Mouse (Mus musculus): ENCODE data around the gene Clec1a. TPM values are rescaled to one million over a fixed set of nuclear protein-coding genes. Genes with fewer than 3 reads are reported as not detected.
"Not testable (repeated sequence)": the region's sequence is repeated elsewhere in the genome, so short reads cannot be mapped to it uniquely, and the experiment has no call there.

Gene Clec1a
- polyA plus RNA-seq (2012; rRNA removed) (0.03 and 0.04 TPM in 2 replicates), polyA plus RNA-seq (2014; fragmentation: Nextera tagmentation; extraction: Ambion mirVana) (0.23 and 0.28 TPM in 2 replicates)

DNA sequence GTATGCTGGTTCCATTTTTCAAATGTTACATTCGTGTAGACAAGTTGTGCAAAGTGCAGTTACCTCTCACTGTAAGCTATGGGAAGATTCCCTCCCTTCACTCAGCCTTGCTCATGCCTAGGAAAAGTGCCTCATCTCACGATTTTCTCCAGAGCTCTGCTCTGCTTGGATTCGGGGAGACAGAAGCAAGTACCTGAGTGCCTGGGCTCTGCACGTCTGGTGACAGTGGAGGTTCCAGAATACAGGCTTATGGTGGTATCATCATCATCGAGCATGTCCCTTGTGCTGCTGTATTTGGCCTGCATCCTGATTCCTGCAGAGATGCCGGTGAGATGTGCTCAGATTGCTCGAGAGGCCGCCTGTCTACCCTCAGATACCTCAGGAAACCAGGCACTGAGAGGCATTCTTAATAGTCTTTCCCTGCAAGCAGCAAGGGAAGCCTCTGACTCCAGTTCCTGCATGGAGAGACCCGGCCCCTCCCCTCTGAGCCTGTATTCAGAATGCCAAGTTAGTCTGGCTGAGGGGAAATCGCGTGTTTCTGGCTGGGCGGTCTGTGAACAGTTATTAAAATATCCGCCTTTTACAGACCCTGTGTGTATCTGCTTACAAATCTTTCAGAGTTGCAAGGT lies at the start of gene Clec1a:
Gene Clec1a (minus strand): TSS at position 590 of the 629 bp plus-strand sequence.
- no peak within 1 kb of the TSS for H3K27ac ChIP-seq

GRCm38 (mm10) chr6:129499516-129499915 lies 47.7 kb upstream of the Clec1a start:
- WGBS (ENCODE audit: insufficient replicate concordance): 45% methylated on average over 1 of the region's 1 CpGs
- not testable (repeated sequence) for H3K4me3 ChIP-seq (ENCODE audit: insufficient read depth in 1 of 2, low read depth in 2 of 2, low read length in 2 of 2)

More for the DNA sequence above, at the start of gene Clec1a:
- no peaks in the 10 kb centered on the region for H3K27me3 ChIP-seq (ENCODE audit: control insufficient read depth, insufficient read depth, low read length)
- WGBS (ENCODE audit: insufficient replicate concordance): 38% methylated on average over 13 of the region's 13 CpGs
- H3K4me2 ChIP-seq (ENCODE audit: low read depth): no peak within 1 kb of the TSS
- H3K9ac ChIP-seq (replicated peaks): no peak within 1 kb of the TSS
- H3K4me3 ChIP-seq (ENCODE audit: insufficient read depth in 1 of 2, low read depth in 2 of 2, low read length in 2 of 2): no peak within 1 kb of the TSS
- ATAC-seq (ENCODE audit: insufficient read depth): no peak
- TF ChIP-seq CTCF (IDR thresholded peaks at IDR 0.05; ENCODE audit: low read depth): no peak
- TF ChIP-seq EP300 (IDR thresholded peaks at IDR 0.05; ENCODE audit: low read depth): no peak
- no peaks in the 10 kb centered on the region for H3K36me3 ChIP-seq (replicated peaks; ENCODE audit: control insufficient read depth, insufficient read depth, low read depth)
- DNase-seq (ENCODE audit: low read depth in 3 of 3, low spot score in 3 of 3): no peak
- H3K4me1 ChIP-seq (replicated peaks; ENCODE audit: control insufficient read depth in 2 of 2, insufficient read depth in 2 of 2, low read length in 1 of 2): no peaks in the 10 kb centered on the region
- H3K9me3 ChIP-seq (ENCODE audit: control insufficient read depth, low read length): no peaks in the 10 kb centered on the region

GRCm38 (mm10) chr6:129497345-129498218 lies 45.8 kb upstream of the Clec1a start:
- Histone ChIP-seq H3K27me3 (ENCODE audit: control insufficient read depth, insufficient read depth, low read length) (no peaks in the 10 kb centered on the region), H3K9ac (replicated peaks) (no peak overlapping the region), H3K4me1 (replicated peaks; ENCODE audit: control insufficient read depth in 2 of 2, insufficient read depth in 2 of 2, low read length in 1 of 2) (no peaks in the 10 kb centered on the region), H3K4me3 (ENCODE audit: insufficient read depth in 1 of 2, low read depth in 2 of 2, low read length in 2 of 2) (no peak overlapping the region), H3K9me3 (ENCODE audit: control insufficient read depth, low read length) (no peaks in the 10 kb centered on the region), H3K36me3 (replicated peaks; ENCODE audit: control insufficient read depth, insufficient read depth, low read depth) (no peaks in the 10 kb centered on the region), H3K27ac (no peak overlapping the region), H3K4me2 (ENCODE audit: low read depth) (no peak overlapping the region)
- no peak for DNase-seq (ENCODE audit: low read depth in 3 of 3, low spot score in 3 of 3)
- no peak for TF ChIP-seq EP300 (IDR thresholded peaks at IDR 0.05; ENCODE audit: low read depth)
- TF ChIP-seq CTCF (IDR thresholded peaks at IDR 0.05; ENCODE audit: low read depth): no peak
- no peak for ATAC-seq (ENCODE audit: insufficient read depth)
- 62% methylated on average over 3 of the region's 3 CpGs for WGBS (ENCODE audit: insufficient replicate concordance)

More at GRCm38 (mm10) chr6:129499516-129499915, 47.7 kb upstream of the Clec1a start:
- H3K9me3 ChIP-seq (ENCODE audit: control insufficient read depth, low read length); H3K36me3 ChIP-seq (replicated peaks; ENCODE audit: control insufficient read depth, insufficient read depth, low read depth); H3K9ac ChIP-seq (replicated peaks); H3K4me1 ChIP-seq (replicated peaks; ENCODE audit: control insufficient read depth in 2 of 2, insufficient read depth in 2 of 2, low read length in 1 of 2); H3K27me3 ChIP-seq (ENCODE audit: control insufficient read depth, insufficient read depth, low read length); ATAC-seq (ENCODE audit: insufficient read depth); DNase-seq (ENCODE audit: low read depth in 3 of 3, low spot score in 3 of 3); H3K27ac ChIP-seq; H3K4me2 ChIP-seq (ENCODE audit: low read depth): not testable (repeated sequence)

DNA sequence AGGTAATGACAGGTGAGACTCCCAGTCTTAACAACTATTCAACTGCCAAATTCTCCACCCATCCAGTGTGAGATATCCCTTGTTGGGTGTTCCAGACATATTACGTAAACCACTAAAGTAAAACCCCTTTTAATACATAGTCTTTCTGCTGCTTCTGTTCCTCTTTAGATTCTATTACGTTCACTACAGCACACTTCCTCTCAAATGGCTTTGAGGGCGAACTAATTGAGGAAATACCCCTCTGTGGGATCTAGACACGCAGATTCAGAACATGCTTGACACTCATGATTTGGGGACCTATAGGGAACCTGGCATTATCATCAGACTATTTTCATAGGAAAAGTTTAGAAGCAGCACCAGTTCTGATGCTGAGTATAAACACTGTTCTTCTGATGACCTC lies 43.1 kb upstream of the Clec1a start:
- Histone ChIP-seq H3K9me3 (ENCODE audit: control insufficient read depth, low read length) (no peaks in the 10 kb centered on the region), H3K4me2 (ENCODE audit: low read depth) (no peak overlapping the region), H3K36me3 (replicated peaks; ENCODE audit: control insufficient read depth, insufficient read depth, low read depth) (no peaks in the 10 kb centered on the region), H3K4me1 (replicated peaks; ENCODE audit: control insufficient read depth in 2 of 2, insufficient read depth in 2 of 2, low read length in 1 of 2) (no peaks in the 10 kb centered on the region), H3K9ac (replicated peaks) (no peak overlapping the region), H3K27me3 (ENCODE audit: control insufficient read depth, insufficient read depth, low read length) (no peaks in the 10 kb centered on the region), H3K4me3 (ENCODE audit: insufficient read depth in 1 of 2, low read depth in 2 of 2, low read length in 2 of 2) (no peak overlapping the region), H3K27ac (no peak overlapping the region)
- 21% methylated on average over 4 of the region's 4 CpGs for WGBS (ENCODE audit: insufficient replicate concordance)
- TF ChIP-seq EP300 (IDR thresholded peaks at IDR 0.05; ENCODE audit: low read depth): no peak
- no peak for TF ChIP-seq CTCF (IDR thresholded peaks at IDR 0.05; ENCODE audit: low read depth)
- no peak for DNase-seq (ENCODE audit: low read depth in 3 of 3, low spot score in 3 of 3)
- ATAC-seq (ENCODE audit: insufficient read depth): no peak
